Mouse (Mus musculus) thymus, adult 2 months (tissue): Measurements from ENCODE around the gene Hecw2. TPM values are rescaled to one million over a fixed set of nuclear protein-coding genes. Genes with fewer than 3 reads are reported as not detected.

Source experiments
- DNase-seq: peaks from one replicate; pipeline ENCODE4 v3.0.0; 2021
- H3K27ac ChIP-seq: fragments of 200-500 bp; 2 replicates; pipeline ENCODE4 v1.5.1; 2012; ENCODE audit warnings: low read length, control low read depth; ENCODE audit not compliant: control insufficient read depth, insufficient read depth
- H3K27me3 ChIP-seq: fragments of 200-500 bp; 2 replicates; pipeline ENCODE4 v1.6.1; 2012; ENCODE audit warnings: mild to moderate bottlenecking, low read length, moderate library complexity, mixed read lengths; ENCODE audit not compliant: control insufficient read depth, insufficient read depth
- H3K36me3 ChIP-seq: fragments of 200-500 bp; 2 replicates; pipeline ENCODE4 v1.6.1; 2012; ENCODE audit warnings: mild to moderate bottlenecking, low read length, moderate library complexity; ENCODE audit not compliant: control insufficient read depth, insufficient read depth
- H3K4me1 ChIP-seq: fragments of 200-500 bp; replicated peaks from 2 replicates; pipeline ENCODE4 v1.6.1; 2012; ENCODE audit warnings: low read length; ENCODE audit not compliant: control insufficient read depth, insufficient read depth
- H3K4me3 ChIP-seq: fragments of 200-500 bp; 2 replicates; pipeline ENCODE4 v1.5.1; 2012; ENCODE audit warnings: mild to moderate bottlenecking, low read length, control low read depth, moderate library complexity; ENCODE audit not compliant: control insufficient read depth, insufficient read depth
- CTCF ChIP-seq: fragments of 200-500 bp; IDR thresholded peaks from 2 replicates; pipeline ENCODE4 v1.5.1; 2012; ENCODE audit warnings: mild to moderate bottlenecking, control low read depth, low read length, moderate library complexity, borderline replicate concordance; ENCODE audit not compliant: control insufficient read depth, poor library complexity, insufficient read depth; ENCODE audit errors: extremely low read depth
- POLR2A ChIP-seq: fragments of 200-500 bp; IDR thresholded peaks from 2 replicates; pipeline ENCODE4 v1.6.1; 2012; ENCODE audit warnings: mild to moderate bottlenecking, low read length, control low read depth, moderate library complexity; ENCODE audit not compliant: control insufficient read depth, poor library complexity, insufficient read depth; ENCODE audit errors: extremely low read depth
- WGBS: fragments of 180-500 bp; shearing (Covaris S2); methylation state at CpG from one replicate; pipeline ENCODE4 v1.1.7; 2018; 5-methylcytosine and 5-hydroxymethylcytosine counted together
- polyA plus RNA-seq: library from polyadenylated mRNA; depleted of rRNA; stranded (reverse); fragments of >200 nt; gene quantifications from 2 replicates; pipeline ENCODE4 v1.2.3, GENCODE M21; 2012

Gene Hecw2
- polyA plus RNA-seq, 1 experiment, result 0.55 TPM

- Histone ChIP-seq H3K4me3 (no peak overlapping the region), H3K27me3 (no peaks in the 10 kb centered on the region), H3K4me1 (no peaks in the 10 kb centered on the region; the same call in 1 of the 2 replicates), H3K36me3 (no peaks in the 10 kb centered on the region), H3K27ac (no peak overlapping the region; the same call in 1 of the 2 replicates)
- WGBS, result 7% methylated on average over 1 of the region's 1 CpGs
- TF ChIP-seq POLR2A (no peak), CTCF (no peak)
- DNase-seq, result peak; percentile 48
Measured at GRCm38 (mm10) chr1:53781311-53781710, 413.7 kb downstream of the Hecw2 start.

- DNase-seq, result peak; percentile 41
- peaks cover 13% of the 10 kb centered on the region for H3K36me3 ChIP-seq
- no peaks in the 10 kb centered on the region for H3K27me3 ChIP-seq
- peaks cover 6% of the 10 kb centered on the region for H3K4me1 ChIP-seq
- 29% methylated on average over 7 of the region's 7 CpGs for WGBS
- TF ChIP-seq POLR2A (no peak), CTCF (no peak)
- peak overlapping the region; percentile 79 for H3K27ac ChIP-seq
- no peak overlapping the region for H3K4me3 ChIP-seq
Measured at GRCm38 (mm10) chr1:53776176-53776905, 418.6 kb downstream of the Hecw2 start.

GRCm38 (mm10) chr1:53775545-53775944 lies 419.4 kb downstream of the Hecw2 start:
- 85% methylated on average over 2 of the region's 2 CpGs for WGBS
- H3K27me3 ChIP-seq, result no peaks in the 10 kb centered on the region
- H3K4me1 ChIP-seq, result peaks cover 6% of the 10 kb centered on the region
- TF ChIP-seq CTCF (no peak), POLR2A (no peak)
- DNase-seq, result no peak
- no peak overlapping the region; the same call in 1 of the 2 replicates for H3K27ac ChIP-seq
- peaks cover 21% of the 10 kb centered on the region for H3K36me3 ChIP-seq
- H3K4me3 ChIP-seq, result no peak overlapping the region

GRCm38 (mm10) chr1:53775036-53775435 lies 419.9 kb downstream of the Hecw2 start:
- Histone ChIP-seq H3K4me1 (peaks cover 8% of the 10 kb centered on the region), H3K36me3 (peaks cover 26% of the 10 kb centered on the region), H3K27ac (peak overlapping the region; percentile 35; the same call in 1 of the 2 replicates), H3K27me3 (no peaks in the 10 kb centered on the region), H3K4me3 (no peak overlapping the region)
- no peak for TF ChIP-seq POLR2A
- TF ChIP-seq CTCF, result no peak
- DNase-seq, result no peak
- 69% methylated on average over 6 of the region's 6 CpGs for whole genome bisulfite sequencing

- no peak overlapping the region; the same call in 1 of the 2 replicates for H3K27ac ChIP-seq
- peaks cover 30% of the 10 kb centered on the region for H3K36me3 ChIP-seq
- no peaks in the 10 kb centered on the region for H3K27me3 ChIP-seq
- WGBS, result 48% methylated on average over 3 of the region's 3 CpGs
- TF ChIP-seq POLR2A (no peak), CTCF (no peak)
- DNase-seq, result no peak
- no peak overlapping the region for H3K4me3 ChIP-seq
- H3K4me1 ChIP-seq, result peaks cover 8% of the 10 kb centered on the region
Measured at GRCm38 (mm10) chr1:53774571-53774970, 420.4 kb downstream of the Hecw2 start.

- H3K4me3 ChIP-seq, result no peak overlapping the region
- peaks cover 8% of the 10 kb centered on the region for H3K4me1 ChIP-seq
Measured at GRCm38 (mm10) chr1:53773994-53774393, 421.0 kb downstream of the Hecw2 start.

More at GRCm38 (mm10) chr1:53773994-53774393, 421.0 kb downstream of the Hecw2 start:
- WGBS, result 4% methylated on average over 6 of the region's 6 CpGs
- peak; percentile 88 for DNase-seq
- H3K36me3 ChIP-seq, result peaks cover 36% of the 10 kb centered on the region
- no peaks in the 10 kb centered on the region for H3K27me3 ChIP-seq
- no peak overlapping the region for H3K27ac ChIP-seq
- TF ChIP-seq POLR2A (no peak), CTCF (no peak)
